Mouse (Mus musculus) hindbrain, postnatal 0 days (tissue): ENCODE measurements around the gene Pin1rt1. TPM values are rescaled to one million over a fixed set of nuclear protein-coding genes. Genes with fewer than 3 reads are reported as not detected.

Source experiments
- ATAC-seq: fragments of 200-750 bp; cut with Nextera tagmentation; 2 replicates; pipeline ENCODE4 v1.8.0; 2017; ENCODE audit warnings: mild to moderate bottlenecking, moderate TSS enrichment, moderate library complexity
- DNase-seq: peaks from one replicate; pipeline ENCODE4 v3.0.0-alpha.2; 2015; ENCODE audit warnings: low spot score
- H3K27ac ChIP-seq: fragments of 300-500 bp; sonication (generic); 2 replicates; pipeline ENCODE4 v1.5.1; 2014; ENCODE audit warnings: mild to moderate bottlenecking
- H3K27me3 ChIP-seq: fragments of 300-500 bp; sonication (generic); 2 replicates; pipeline ENCODE4 v1.6.1; 2014; ENCODE audit warnings: low read length, mixed read lengths; ENCODE audit not compliant: insufficient read depth
- H3K36me3 ChIP-seq: fragments of 300-500 bp; sonication (generic); 2 replicates; pipeline ENCODE4 v1.6.1; 2014; ENCODE audit warnings: low read length, mixed read lengths; ENCODE audit not compliant: insufficient read depth
- H3K4me1 ChIP-seq: fragments of 300-500 bp; sonication (generic); 2 replicates; pipeline ENCODE4 v1.6.1; 2014; ENCODE audit warnings: antibody characterized with exemption, low read length, mixed read lengths; ENCODE audit not compliant: insufficient read depth
- H3K4me2 ChIP-seq: fragments of 300-500 bp; sonication (generic); 2 replicates; pipeline ENCODE4 v1.6.1; 2014; ENCODE audit warnings: low read depth, mild to moderate bottlenecking, low read length, moderate library complexity, mixed read lengths
- H3K4me3 ChIP-seq: fragments of 300-500 bp; sonication (generic); 2 replicates; pipeline ENCODE4 v1.5.1; 2014; ENCODE audit warnings: low read length
- H3K9ac ChIP-seq: fragments of 300-500 bp; sonication (generic); replicated peaks from 2 replicates; pipeline ENCODE4 v1.6.1; 2014; ENCODE audit warnings: mild to moderate bottlenecking, low read length, moderate library complexity, mixed read lengths
- H3K9me3 ChIP-seq: fragments of 300-500 bp; sonication (generic); 2 replicates; pipeline ENCODE4 v1.6.1; 2016; ENCODE audit warnings: low read length, mixed read lengths
- CTCF ChIP-seq: IDR thresholded peaks from 2 replicates; pipeline ENCODE4 v1.5.1; 2016; ENCODE audit warnings: antibody characterized with exemption, control low read depth, low read depth
- WGBS: fragments of 180-500 bp; shearing (Covaris S2); extraction: QIAGEN DNeasy Blood & Tissue Kit; methylation state at CpG from one replicate; pipeline ENCODE4 v1.1.7; 2014; 5-methylcytosine and 5-hydroxymethylcytosine counted together
- polyA plus RNA-seq: library from polyadenylated mRNA; unstranded; fragments of >200 nt; fragmentation: Nextera tagmentation; extraction: Ambion mirVana; gene quantifications from 2 replicates; pipeline ENCODE4 v1.2.1, GENCODE M21; 2015
- total RNA-seq: library from RNA; depleted of rRNA; stranded (reverse); fragments of >200 nt; gene quantifications from 2 replicates; pipeline ENCODE4 v1.2.3, GENCODE M21; 2014

The Pin1rt1 gene
- total and polyA plus RNA-seq, 2 experiments from 2014 or later: not detected

GRCm38 (mm10) chr2:104736241-104736640, 20.1 kb upstream of the Pin1rt1 start:
- H3K27me3 ChIP-seq: no peaks in the 10 kb centered on the region
- no peak for TF ChIP-seq CTCF
- no peaks in the 10 kb centered on the region for H3K9me3 ChIP-seq
- no peak overlapping the region for H3K9ac ChIP-seq
- no peaks in the 10 kb centered on the region for H3K36me3 ChIP-seq
- ATAC-seq (no peak), DNase-seq (no peak)
- H3K27ac ChIP-seq: no peak overlapping the region
- no peaks in the 10 kb centered on the region for H3K4me1 ChIP-seq
- H3K4me3 ChIP-seq: no peak overlapping the region
- WGBS: 61% methylated on average over 7 of the region's 7 CpGs
- H3K4me2 ChIP-seq: no peak overlapping the region

GRCm38 (mm10) chr2:104732562-104733256, 16.5 kb upstream of the Pin1rt1 start:
- TF ChIP-seq CTCF: no peak
- H3K27ac ChIP-seq: no peak overlapping the region
- ATAC-seq (no peak), DNase-seq (no peak)
- H3K4me2 ChIP-seq: no peak overlapping the region
- no peaks in the 10 kb centered on the region for H3K27me3 ChIP-seq
- H3K9me3 ChIP-seq: no peaks in the 10 kb centered on the region
- H3K36me3 ChIP-seq: no peaks in the 10 kb centered on the region
- H3K9ac ChIP-seq: no peak overlapping the region
- no peaks in the 10 kb centered on the region for H3K4me1 ChIP-seq
- 63% methylated on average over 7 of the region's 7 CpGs for WGBS
- no peak overlapping the region for H3K4me3 ChIP-seq

DNA sequence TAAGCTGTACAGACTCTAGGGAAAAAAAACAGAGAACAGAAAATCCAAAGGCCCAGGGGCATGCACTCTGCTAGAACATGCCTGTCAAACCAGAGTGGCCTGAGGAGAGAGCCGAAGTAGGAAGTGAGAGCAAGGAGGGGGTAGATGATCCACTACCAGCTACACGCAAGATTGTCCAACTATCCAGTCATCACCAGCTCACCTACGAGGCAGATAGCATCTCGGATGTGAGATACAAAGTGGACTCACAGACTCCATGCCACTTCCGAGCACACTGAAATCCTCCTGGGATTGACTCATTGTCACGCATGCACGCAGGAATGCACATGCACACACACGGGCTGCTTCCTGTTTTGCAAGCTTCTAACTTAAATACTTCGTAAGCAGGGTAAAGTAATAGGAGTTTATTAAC, 15.9 kb upstream of the Pin1rt1 start:
- DNase-seq (no peak), ATAC-seq (no peak)
- no peak for TF ChIP-seq CTCF
- Histone ChIP-seq H3K4me3 (no peak overlapping the region), H3K9ac (no peak overlapping the region), H3K27ac (no peak overlapping the region), H3K9me3 (no peaks in the 10 kb centered on the region), H3K36me3 (no peaks in the 10 kb centered on the region), H3K4me1 (no peaks in the 10 kb centered on the region), H3K4me2 (no peak overlapping the region), H3K27me3 (no peaks in the 10 kb centered on the region)
- WGBS: 86% methylated on average over 9 of the region's 9 CpGs

DNA sequence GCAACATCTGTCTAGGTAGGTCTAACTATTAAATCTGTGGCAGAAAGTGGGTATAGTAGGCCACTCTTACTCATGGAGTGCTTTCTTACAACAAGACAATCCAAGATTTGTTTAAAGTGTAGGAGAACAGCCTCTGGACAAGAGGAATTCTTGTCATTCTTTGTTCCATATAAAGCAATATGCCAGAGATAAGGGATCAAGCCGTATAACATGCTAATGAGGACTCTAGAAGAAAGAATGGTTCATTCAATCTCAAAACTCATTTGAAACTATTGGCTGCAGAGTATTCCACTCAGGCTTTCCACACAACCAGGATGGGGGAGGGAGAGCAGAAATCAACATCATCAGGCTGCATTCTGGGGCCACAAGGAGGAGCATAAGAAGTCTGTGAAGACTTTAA, 11.2 kb upstream of the Pin1rt1 start:
- no peak for DNase-seq
- H3K4me1 ChIP-seq: no peaks in the 10 kb centered on the region
- WGBS: 83% methylated on average over 1 of the region's 1 CpGs
- no peak overlapping the region for H3K4me3 ChIP-seq
- H3K4me2 ChIP-seq: no peak overlapping the region
- H3K9ac ChIP-seq: no peak overlapping the region
- ATAC-seq: no peak
- TF ChIP-seq CTCF: no peak
- no peaks in the 10 kb centered on the region for H3K9me3 ChIP-seq
- no peaks in the 10 kb centered on the region for H3K36me3 ChIP-seq
- no peak overlapping the region for H3K27ac ChIP-seq
- H3K27me3 ChIP-seq: no peaks in the 10 kb centered on the region

GRCm38 (mm10) chr2:104722021-104722420, 5.8 kb upstream of the Pin1rt1 start:
- Histone ChIP-seq H3K36me3 (no peaks in the 10 kb centered on the region), H3K4me1 (no peaks in the 10 kb centered on the region), H3K27me3 (no peaks in the 10 kb centered on the region), H3K9me3 (no peaks in the 10 kb centered on the region), H3K27ac (no peak overlapping the region), H3K4me2 (no peak overlapping the region), H3K4me3 (no peak overlapping the region), H3K9ac (no peak overlapping the region)
- TF ChIP-seq CTCF: no peak
- no peak for ATAC-seq
- DNase-seq: no peak
- WGBS: 93% methylated on average over 3 of the region's 3 CpGs

DNA sequence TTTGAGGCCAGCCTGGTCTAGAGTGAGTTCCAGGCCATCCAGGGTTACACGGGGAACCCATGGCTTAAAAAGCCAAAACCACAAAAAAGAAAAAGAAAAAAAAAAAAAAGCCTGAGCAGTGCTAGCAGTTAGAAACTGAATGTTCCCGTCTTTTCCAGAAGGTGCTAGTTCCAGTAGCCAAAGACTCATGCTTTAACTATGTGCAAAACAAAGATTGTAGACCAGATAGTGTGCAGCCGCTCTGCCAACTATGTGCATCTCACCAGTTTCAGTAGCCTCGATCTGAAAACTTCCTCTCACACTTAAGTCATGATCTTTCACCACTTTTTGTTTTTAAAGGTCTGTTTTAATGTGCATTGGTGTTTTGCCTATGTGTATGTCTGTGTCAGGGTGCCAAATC, 1.6 kb upstream of the Pin1rt1 start:
- Histone ChIP-seq H3K4me2 (no peak overlapping the region), H3K36me3 (no peaks in the 10 kb centered on the region), H3K4me3 (no peak overlapping the region), H3K9me3 (no peaks in the 10 kb centered on the region), H3K27ac (no peak overlapping the region), H3K4me1 (no peaks in the 10 kb centered on the region), H3K27me3 (no peaks in the 10 kb centered on the region), H3K9ac (no peak overlapping the region)
- 94% methylated on average over 4 of the region's 4 CpGs for WGBS
- TF ChIP-seq CTCF: no peak
- ATAC-seq (no peak), DNase-seq (no peak)

- Histone ChIP-seq H3K27me3 (no peaks in the 10 kb centered on the region), H3K9ac (no peak overlapping the region), H3K4me2 (no peak overlapping the region), H3K27ac (no peak overlapping the region), H3K4me3 (no peak overlapping the region), H3K9me3 (no peaks in the 10 kb centered on the region), H3K36me3 (no peaks in the 10 kb centered on the region), H3K4me1 (no peaks in the 10 kb centered on the region)
- no peak for TF ChIP-seq CTCF
- ATAC-seq (no peak), DNase-seq (no peak)
- 85% methylated on average over 2 of the region's 2 CpGs for WGBS
Observed at GRCm38 (mm10) chr2:104717231-104717735, 1.1 kb upstream of the Pin1rt1 start.
